Mouse (Mus musculus): ENCODE results near the gene Tmc4.

- TF ChIP-seq CTCF (IDR thresholded peaks at IDR 0.05; ENCODE audit: low read depth, low read length) (no peak), POLR2A (IDR thresholded peaks at IDR 0.05; ENCODE audit: insufficient read depth, low read length) (no peak), EP300 (IDR thresholded peaks at IDR 0.05; ENCODE audit: insufficient read depth, low read depth, low read length) (no peak)
Measured at GRCm38 (mm10) chr7:3645488-3646025, 31.8 kb downstream of the Tmc4 start.
